In the genomic region with DNA sequence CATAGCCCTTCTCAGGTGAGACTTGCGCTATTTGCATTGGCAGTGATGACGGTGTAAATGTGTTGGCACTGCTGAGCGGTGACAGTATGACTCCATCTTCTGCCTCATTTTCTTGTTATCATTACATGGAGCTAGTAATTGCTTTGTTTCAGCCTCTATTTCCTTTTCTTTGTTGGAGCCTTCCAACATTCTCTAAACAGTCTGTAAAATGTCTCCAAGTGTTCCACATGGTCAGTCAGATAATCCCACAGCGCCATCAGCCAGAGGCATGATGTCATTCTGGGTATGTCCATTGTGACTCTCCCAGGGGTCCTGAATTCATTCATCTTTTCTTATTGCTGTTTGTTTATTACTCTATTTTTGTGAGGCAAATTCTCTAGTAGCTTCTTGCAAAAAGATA, we compare ENCODE assay signal across 23 mouse cellular contexts.
DNase-seq lines count a peak whose midpoint lies in the region; ATAC-seq and TF ChIP-seq lines count a peak whose summit lies in the region.
"Had no signal": no experiment of that assay in that cellular context is flagged by ENCODE, and none has a peak within 500 bp of the region (broad histone marks: within the 10 kb centered on the region; RNA-seq: fewer than 3 reads in every experiment).

No protein-coding gene starts in this region.

- TF ChIP-seq POLR2A in thymus, adult 2 months (IDR thresholded peaks at IDR 0.05; ENCODE audit: control insufficient read depth, extremely low read depth, insufficient read depth, low read length, poor library complexity): no peak

- H3K4me3 ChIP-seq in lung, postnatal 0 days (ENCODE audit: low read depth, low read length): no peak overlapping the region
- H3K4me3 ChIP-seq in thymus, adult 2 months (ENCODE audit: control insufficient read depth, insufficient read depth, low read length): no peak overlapping the region
- H3K4me3 ChIP-seq: embryonic facial prominence, embryonic 12.5 days; embryonic facial prominence, embryonic 15.5 days; hindbrain, embryonic 10.5 days; hindbrain, embryonic 13.5 days; intestine, embryonic 15.5 days had no signal

- peaks cover 7% of the 10 kb centered on the region; the same call in 1 of the 2 replicates for H3K4me1 ChIP-seq in lung, postnatal 0 days (ENCODE audit: insufficient read depth, low read depth, low read length)
- no peaks in the 10 kb centered on the region for H3K4me1 ChIP-seq in thymus, adult 2 months (replicated peaks; ENCODE audit: control insufficient read depth, insufficient read depth, low read length)
- H3K4me1 ChIP-seq: embryonic facial prominence, embryonic 12.5 days; hindbrain, embryonic 10.5 days; intestine, embryonic 15.5 days had no signal

- intact Hi-C loops in heart, postnatal 14 days (cut with DNase I): loop anchor here (5.0 to 10.0 kb wide), 2 partner anchors 163 to 164 kb away; partner anchors contain the start of gene Plcl1

- WGBS in lung, postnatal 0 days: 76% methylated on average over 4 of the region's 4 CpGs
- 97% methylated on average over 4 of the region's 4 CpGs for WGBS in thymus, adult 2 months

- no peak overlapping the region for H3K9ac ChIP-seq in lung, postnatal 0 days (replicated peaks; ENCODE audit: low read depth)
- H3K9ac ChIP-seq: embryonic facial prominence, embryonic 12.5 days; embryonic facial prominence, embryonic 15.5 days; forebrain, postnatal 0 days; hindbrain, embryonic 13.5 days; intestine, embryonic 15.5 days had no signal

- H3K36me3 ChIP-seq in lung, postnatal 0 days (ENCODE audit: insufficient read depth, low read length): no peaks in the 10 kb centered on the region
- no peaks in the 10 kb centered on the region for H3K36me3 ChIP-seq in thymus, adult 2 months (ENCODE audit: control insufficient read depth, insufficient read depth, low read length)
- H3K36me3 ChIP-seq: embryonic facial prominence, embryonic 12.5 days; embryonic facial prominence, embryonic 15.5 days; hindbrain, embryonic 10.5 days; hindbrain, embryonic 13.5 days; intestine, embryonic 15.5 days had no signal

- no peaks in the 10 kb centered on the region for H3K27me3 ChIP-seq in lung, postnatal 0 days (replicated peaks; ENCODE audit: insufficient read depth, low read length)
- no peaks in the 10 kb centered on the region for H3K27me3 ChIP-seq in thymus, adult 2 months (ENCODE audit: control insufficient read depth, insufficient read depth, low read length)
- H3K27me3 ChIP-seq: embryonic facial prominence, embryonic 12.5 days; embryonic facial prominence, embryonic 15.5 days; hindbrain, embryonic 13.5 days; intestine, embryonic 15.5 days had no signal

- DNase-seq in heart, adult 11 months: peak; percentile 87
- no peak for DNase-seq in heart, postnatal 14 days
- peak; percentile 46 for DNase-seq in lung, postnatal 0 days (ENCODE audit: low spot score)
- no peak for DNase-seq in lung, postnatal 36 days
- DNase-seq in skeletal muscle tissue, adult 2 months (ENCODE audit: low read depth, low spot score): peak; percentile 35
- DNase-seq in thymus, adult 2 months: no peak
- DNase-seq: adrenal gland, adult 8-10 months; adrenal gland, postnatal 25 days; cerebellum, adult 18-20 months; cerebellum, adult 9-10 months; cerebellum, postnatal 14 days; forebrain, postnatal 0 days; gastrocnemius, postnatal 14 days; kidney, adult 11 months had no signal

- no peaks in the 10 kb centered on the region for H3K9me3 ChIP-seq in lung, postnatal 0 days (ENCODE audit: low read length)
- H3K9me3 ChIP-seq: embryonic facial prominence, embryonic 12.5 days; embryonic facial prominence, embryonic 15.5 days; hindbrain, embryonic 10.5 days; hindbrain, embryonic 13.5 days; intestine, embryonic 15.5 days had no signal

- no peak overlapping the region for H3K27ac ChIP-seq in lung, postnatal 0 days (ENCODE audit: low read length)
- H3K27ac ChIP-seq in thymus, adult 2 months (ENCODE audit: control insufficient read depth, insufficient read depth, low read length): no peak overlapping the region
- H3K27ac ChIP-seq: embryonic facial prominence, embryonic 12.5 days; embryonic facial prominence, embryonic 15.5 days; hindbrain, embryonic 10.5 days; hindbrain, embryonic 13.5 days; intestine, embryonic 15.5 days had no signal

- peak; percentile 66; the same call in 1 of the 2 replicates for TF ChIP-seq EP300 in lung, postnatal 0 days (IDR thresholded peaks at IDR 0.05)

- no peak overlapping the region for H3K4me2 ChIP-seq in lung, postnatal 0 days (replicated peaks; ENCODE audit: low read depth, low read length)
- H3K4me2 ChIP-seq: embryonic facial prominence, embryonic 12.5 days; embryonic facial prominence, embryonic 15.5 days; hindbrain, embryonic 13.5 days; intestine, embryonic 15.5 days had no signal

- TF ChIP-seq CTCF in lung, postnatal 0 days (IDR thresholded peaks at IDR 0.05): no peak
- TF ChIP-seq CTCF in thymus, adult 2 months (IDR thresholded peaks at IDR 0.05; ENCODE audit: borderline replicate concordance, control insufficient read depth, extremely low read depth, insufficient read depth, low read length, poor library complexity): no peak

- no peak; the same call in 1 of the 2 replicates for ATAC-seq in lung, postnatal 0 days
- ATAC-seq: activated CD4-positive, CD25-positive, alpha-beta regulatory T cell, adult 4 months; CD4-positive, CD25-positive, alpha-beta regulatory T cell, adult 4 months; forebrain, embryonic 14.5 days; forebrain, postnatal 0 days; hindbrain, embryonic 16.5 days; intestine, embryonic 15.5 days had no signal

Comparison
In these comparisons a context has a peak if more than half of its experiments do, and no peak if none do; other contexts are left out.
1. DNase-seq: peak in heart, adult 11 months (single experiment), lung, postnatal 0 days (single experiment) and skeletal muscle tissue, adult 2 months (single experiment); none in heart, postnatal 14 days (0 of 2), lung, postnatal 36 days (single experiment) and thymus, adult 2 months (single experiment).